Mouse (Mus musculus) duodenum, adult 2 months (tissue): ENCODE results near the gene Gm2381. TPM values are rescaled to one million over a fixed set of nuclear protein-coding genes. Genes with fewer than 3 reads are reported as not detected.

Experiments used
- polyA plus RNA-seq: library from polyadenylated mRNA; depleted of rRNA; stranded (reverse); fragments of >200 nt; gene quantifications from 2 replicates; pipeline ENCODE4 v1.2.3, GENCODE M21; 2012; ENCODE audit warnings: low replicate concordance; rRNA removed

Gm2381 gene
- polyA plus RNA-seq = not detected in 2 replicates

DNA sequence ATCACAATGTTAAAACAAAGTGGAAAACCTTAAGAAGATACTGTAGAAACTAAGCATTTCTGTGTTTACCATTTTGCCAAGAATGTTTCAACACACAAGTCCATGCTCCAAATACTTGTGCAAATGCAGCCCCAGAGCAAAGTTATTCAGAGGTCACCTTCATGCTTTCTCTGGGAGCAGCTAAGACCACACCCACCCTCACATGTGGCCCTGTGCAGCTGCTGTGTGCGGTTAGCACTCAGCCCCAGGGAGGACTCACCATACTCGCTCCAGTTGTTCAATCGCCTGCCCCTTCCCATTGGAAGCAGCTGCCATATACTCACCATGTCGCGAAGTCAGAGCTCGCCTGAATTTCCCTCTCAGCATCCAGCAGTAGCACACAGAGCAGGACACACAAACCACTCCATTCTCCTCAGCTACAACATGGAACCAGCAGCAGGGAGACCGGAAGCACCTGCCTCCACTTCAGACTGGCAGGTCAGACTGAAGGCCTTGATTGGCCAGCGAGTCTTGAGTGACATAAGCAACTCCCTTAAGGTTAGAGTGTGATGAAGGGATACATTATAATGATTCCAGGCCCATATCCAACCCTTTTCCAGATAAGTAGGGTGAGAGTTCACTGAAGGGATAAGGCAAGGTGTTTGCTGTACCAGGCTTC, at the start of gene Gm2381:
TSS of gene Gm2381 (minus strand) at position 434 of the 658 bp plus-strand sequence.

DNA sequence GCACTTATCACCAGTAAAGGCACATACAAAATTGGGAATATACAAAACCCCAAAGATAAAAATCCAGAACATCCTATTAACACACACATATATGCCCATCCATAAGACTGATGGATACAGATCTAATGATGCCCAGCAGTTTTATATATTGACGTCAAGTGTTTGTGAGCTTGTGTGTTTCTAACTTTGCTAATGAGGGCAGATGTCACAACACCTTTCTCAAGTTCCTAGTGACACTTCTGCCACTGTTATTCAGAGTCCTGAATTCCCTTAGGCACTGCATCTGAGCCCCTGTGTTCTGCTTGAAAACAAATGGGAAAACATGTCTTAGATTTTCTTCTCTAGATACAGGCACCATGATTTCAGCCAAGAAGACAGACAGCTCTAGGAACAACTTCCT, 73.6 kb downstream of the Gm2381 start, which contains the start of gene Vmn2r62:
TSS of gene Vmn2r62 (minus strand) at position 101 of the 400 bp plus-strand sequence.

Other genes with a start within 250 kb of the Gm2381 start
- gene Zfp976, start 224.6 kb downstream of the Gm2381 start, polyA plus RNA-seq = 0.05 TPM in 1 of 2 replicates, not detected in the other
- 0.18 TPM in 1 of 2 replicates, not detected in the other for gene Zfp975, start 174.5 kb downstream of the Gm2381 start, polyA plus RNA-seq
- not detected in 2 replicates for gene Gm17067, start 140.2 kb downstream of the Gm2381 start, polyA plus RNA-seq
- gene Vmn2r62, start 73.7 kb downstream of the Gm2381 start, polyA plus RNA-seq = not detected in 2 replicates
- gene Vmn2r63, start 66.6 kb upstream of the Gm2381 start, polyA plus RNA-seq = not detected in 2 replicates
- not detected in 2 replicates for gene Gm9268, start 151.5 kb upstream of the Gm2381 start, polyA plus RNA-seq
- gene Zfp936, start 247.0 kb upstream of the Gm2381 start, polyA plus RNA-seq = not detected in 2 replicates